Mouse (Mus musculus) testis, adult 2 months (tissue): Measurements from ENCODE around the gene Acsbg2.

Experiments
- CTCF ChIP-seq: fragments of 200-500 bp; IDR thresholded peaks from 2 replicates; pipeline ENCODE4 v1.5.1; 2012; ENCODE audit warnings: low read depth, mild to moderate bottlenecking, inconsistent platforms, low read length, moderate library complexity; ENCODE audit not compliant: control insufficient read depth, insufficient read depth, insufficient replicate concordance
- POLR2A ChIP-seq: fragments of 200-500 bp; IDR thresholded peaks from 2 replicates; pipeline ENCODE4 v1.6.1; 2012; ENCODE audit warnings: low read depth, mild to moderate bottlenecking, inconsistent platforms, low read length, moderate library complexity; ENCODE audit not compliant: control insufficient read depth

- TF ChIP-seq CTCF (no peak), POLR2A (no peak)
Measured at GRCm38 (mm10) chr17:56876465-56876864, 2.2 kb upstream of the Acsbg2 start.
